Mouse (Mus musculus): ENCODE measurements around the gene 1190002N15Rik. TPM values are rescaled to one million over a fixed set of nuclear protein-coding genes. Genes with fewer than 3 reads are reported as not detected.

The 1190002N15Rik gene
- polyA plus RNA-seq, 1 experiment from 2014 or later: 13.4 TPM

GRCm38 (mm10) chr9:94512246-94512645 is 25.6 kb downstream of the 1190002N15Rik start:
- Histone ChIP-seq H3K9me3 (ENCODE audit: control insufficient read depth, low read length) (no peaks in the 10 kb centered on the region), H3K27ac (replicated peaks) (no peak overlapping the region), H3K36me3 (ENCODE audit: control insufficient read depth, insufficient read depth, low read length) (no peaks in the 10 kb centered on the region), H3K4me2 (replicated peaks; ENCODE audit: low read depth) (no peak overlapping the region), H3K27me3 (ENCODE audit: control insufficient read depth, insufficient read depth, low read length) (no peaks in the 10 kb centered on the region), H3K9ac (ENCODE audit: low read length) (no peak overlapping the region), H3K4me3 (ENCODE audit: low read depth, low read length) (no peak overlapping the region), H3K4me1 (replicated peaks; ENCODE audit: control insufficient read depth, insufficient read depth) (no peaks in the 10 kb centered on the region)
- DNase-seq (ENCODE audit: low spot score): no peak
- TF ChIP-seq EP300 (optimal IDR thresholded peaks at IDR 0.05): no peak
- no peak for TF ChIP-seq CTCF (IDR thresholded peaks at IDR 0.05; ENCODE audit: low read depth)
- ATAC-seq (ENCODE audit: low FRiP score, low TSS enrichment): no peak
- 84% methylated on average over 8 of the region's 8 CpGs for WGBS

- no peak overlapping the region for H3K9ac ChIP-seq (ENCODE audit: low read length)
- TF ChIP-seq CTCF (IDR thresholded peaks at IDR 0.05; ENCODE audit: low read depth): no peak
- TF ChIP-seq EP300 (optimal IDR thresholded peaks at IDR 0.05): no peak
- no peak overlapping the region for H3K4me2 ChIP-seq (replicated peaks; ENCODE audit: low read depth)
- H3K4me3 ChIP-seq (ENCODE audit: low read depth, low read length): no peak overlapping the region
- H3K4me1 ChIP-seq (replicated peaks; ENCODE audit: control insufficient read depth, insufficient read depth): no peaks in the 10 kb centered on the region
- no peaks in the 10 kb centered on the region for H3K27me3 ChIP-seq (ENCODE audit: control insufficient read depth, insufficient read depth, low read length)
- DNase-seq (ENCODE audit: low spot score): no peak
- ATAC-seq (ENCODE audit: low FRiP score, low TSS enrichment): no peak
- no peaks in the 10 kb centered on the region for H3K9me3 ChIP-seq (ENCODE audit: control insufficient read depth, low read length)
- no peak overlapping the region for H3K27ac ChIP-seq (replicated peaks)
- no peaks in the 10 kb centered on the region for H3K36me3 ChIP-seq (ENCODE audit: control insufficient read depth, insufficient read depth, low read length)
These were observed 26.7 kb downstream of the 1190002N15Rik start for GRCm38 (mm10) chr9:94511139-94511538.

DNA sequence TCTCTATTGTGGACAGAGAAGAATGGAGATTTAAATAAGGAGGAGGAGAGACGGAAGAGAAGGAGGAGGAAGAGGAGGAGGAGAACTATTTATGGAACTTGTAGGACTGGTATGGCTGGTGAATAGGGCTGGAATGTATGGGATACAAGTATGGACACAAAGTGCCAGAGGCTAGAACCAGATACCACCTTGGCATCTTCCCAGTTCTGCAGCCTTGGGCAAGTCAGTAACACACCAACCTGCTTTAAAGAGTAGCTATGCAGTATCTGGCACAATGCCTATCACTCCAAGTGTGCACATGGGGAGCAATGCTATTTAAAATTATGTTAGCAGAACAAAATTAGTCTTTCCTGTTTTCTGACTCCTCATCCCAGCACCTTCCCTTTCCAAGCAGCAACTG is 30.9 kb downstream of the 1190002N15Rik start:
- ATAC-seq (ENCODE audit: low FRiP score, low TSS enrichment): no peak; the same call in 1 of the 2 replicates
- Histone ChIP-seq H3K36me3 (ENCODE audit: control insufficient read depth, insufficient read depth, low read length) (no peaks in the 10 kb centered on the region), H3K9ac (ENCODE audit: low read length) (no peak overlapping the region), H3K4me1 (replicated peaks; ENCODE audit: control insufficient read depth, insufficient read depth) (no peaks in the 10 kb centered on the region), H3K9me3 (ENCODE audit: control insufficient read depth, low read length) (no peaks in the 10 kb centered on the region), H3K4me2 (replicated peaks; ENCODE audit: low read depth) (no peak overlapping the region), H3K4me3 (ENCODE audit: low read depth, low read length) (no peak overlapping the region), H3K27me3 (ENCODE audit: control insufficient read depth, insufficient read depth, low read length) (no peaks in the 10 kb centered on the region), H3K27ac (replicated peaks) (no peak overlapping the region)
- no peak for DNase-seq (ENCODE audit: low spot score)
- 76% methylated on average over 1 of the region's 1 CpGs for WGBS
- TF ChIP-seq CTCF (IDR thresholded peaks at IDR 0.05; ENCODE audit: low read depth): no peak
- no peak for TF ChIP-seq EP300 (optimal IDR thresholded peaks at IDR 0.05)

- Histone ChIP-seq H3K4me3 (ENCODE audit: low read depth, low read length) (no peak overlapping the region), H3K36me3 (ENCODE audit: control insufficient read depth, insufficient read depth, low read length) (no peaks in the 10 kb centered on the region), H3K27ac (replicated peaks) (no peak overlapping the region), H3K9me3 (ENCODE audit: control insufficient read depth, low read length) (no peaks in the 10 kb centered on the region), H3K4me2 (replicated peaks; ENCODE audit: low read depth) (no peak overlapping the region), H3K9ac (ENCODE audit: low read length) (no peak overlapping the region), H3K4me1 (replicated peaks; ENCODE audit: control insufficient read depth, insufficient read depth) (no peaks in the 10 kb centered on the region), H3K27me3 (ENCODE audit: control insufficient read depth, insufficient read depth, low read length) (no peaks in the 10 kb centered on the region)
- TF ChIP-seq EP300 (optimal IDR thresholded peaks at IDR 0.05): no peak
- DNase-seq (ENCODE audit: low spot score) (no peak), ATAC-seq (ENCODE audit: low FRiP score, low TSS enrichment) (no peak)
- 42% methylated on average over 9 of the region's 9 CpGs for WGBS
These were observed 46.4 kb downstream of the 1190002N15Rik start for GRCm38 (mm10) chr9:94491467-94491866.

GRCm38 (mm10) chr9:94487976-94488375 is 49.9 kb downstream of the 1190002N15Rik start:
- no peak for TF ChIP-seq CTCF (IDR thresholded peaks at IDR 0.05; ENCODE audit: low read depth)
- H3K4me3 ChIP-seq (ENCODE audit: low read depth, low read length): no peak overlapping the region
- no peak overlapping the region for H3K4me2 ChIP-seq (replicated peaks; ENCODE audit: low read depth)
- H3K9me3 ChIP-seq (ENCODE audit: control insufficient read depth, low read length): no peaks in the 10 kb centered on the region
- no peaks in the 10 kb centered on the region for H3K4me1 ChIP-seq (replicated peaks; ENCODE audit: control insufficient read depth, insufficient read depth)
- H3K27ac ChIP-seq (replicated peaks): no peak overlapping the region
- no peak overlapping the region for H3K9ac ChIP-seq (ENCODE audit: low read length)
- no peaks in the 10 kb centered on the region for H3K36me3 ChIP-seq (ENCODE audit: control insufficient read depth, insufficient read depth, low read length)
- DNase-seq (ENCODE audit: low spot score) (no peak), ATAC-seq (ENCODE audit: low FRiP score, low TSS enrichment) (no peak)
- 76% methylated on average over 2 of the region's 2 CpGs for WGBS
- H3K27me3 ChIP-seq (ENCODE audit: control insufficient read depth, insufficient read depth, low read length): no peaks in the 10 kb centered on the region

- Histone ChIP-seq H3K4me2 (replicated peaks; ENCODE audit: low read depth) (no peak overlapping the region), H3K27me3 (ENCODE audit: control insufficient read depth, insufficient read depth, low read length) (no peaks in the 10 kb centered on the region), H3K9me3 (ENCODE audit: control insufficient read depth, low read length) (no peaks in the 10 kb centered on the region), H3K36me3 (ENCODE audit: control insufficient read depth, insufficient read depth, low read length) (no peaks in the 10 kb centered on the region), H3K9ac (ENCODE audit: low read length) (no peak overlapping the region), H3K27ac (replicated peaks) (no peak overlapping the region), H3K4me3 (ENCODE audit: low read depth, low read length) (no peak overlapping the region), H3K4me1 (replicated peaks; ENCODE audit: control insufficient read depth, insufficient read depth) (no peaks in the 10 kb centered on the region)
- no peak for DNase-seq (ENCODE audit: low spot score)
- TF ChIP-seq CTCF (IDR thresholded peaks at IDR 0.05; ENCODE audit: low read depth) (no peak), EP300 (optimal IDR thresholded peaks at IDR 0.05) (no peak)
- WGBS: 46% methylated on average over 6 of the region's 6 CpGs
- no peak for ATAC-seq (ENCODE audit: low FRiP score, low TSS enrichment)
These were observed 54.5 kb downstream of the 1190002N15Rik start for GRCm38 (mm10) chr9:94483291-94483879.

Data from stomach, postnatal 0 days (tissue).